Mouse (Mus musculus): ENCODE measurements at regions not wholly inside any gene's neighbourhood (a gene's known extent, or its start where the extent isn't known, plus 50 kb on each side); places are given as distances from the start of the nearest gene placed in this dataset.

DNA sequence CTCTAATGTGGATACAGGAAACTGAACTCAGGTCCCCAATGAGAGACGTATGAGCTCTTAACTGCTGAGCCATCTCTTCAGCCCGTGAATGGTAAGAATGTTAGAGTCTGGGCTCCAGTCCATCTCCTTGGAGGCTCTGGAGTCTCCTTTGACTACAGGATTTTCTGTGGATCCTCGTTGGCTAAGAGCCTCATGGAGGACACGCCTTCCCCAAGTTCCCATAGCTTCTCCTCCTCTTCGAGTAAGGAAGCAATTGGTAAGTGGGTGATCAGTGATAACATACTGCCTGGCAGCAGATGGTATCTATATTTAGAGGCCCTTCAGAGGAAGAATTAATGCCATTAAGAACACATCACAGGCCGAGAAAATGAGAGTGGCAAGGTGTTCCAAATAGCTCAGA lies 164.5 kb upstream of the Castor2 start:
- TF ChIP-seq ETS1 (conservative IDR thresholded peaks at IDR 0.05; ENCODE audit: low read depth, low read length) (no peak), POLR2A (IDR thresholded peaks at IDR 0.05; ENCODE audit: low read depth, low read length) (no peak), EP300 (IDR thresholded peaks at IDR 0.05; ENCODE audit: low read length) (no peak), CTCF (conservative IDR thresholded peaks at IDR 0.05 in 1 of 2, IDR thresholded peaks at IDR 0.05 in 1 of 2; ENCODE audit: low read depth in 2 of 2, low read length in 2 of 2) (no peak), MAFK (IDR thresholded peaks at IDR 0.05; ENCODE audit: insufficient replicate concordance, low read length) (no peak), CHD1 (IDR thresholded peaks at IDR 0.05; ENCODE audit: low read depth, low read length) (no peak), SIN3A (IDR thresholded peaks at IDR 0.05; ENCODE audit: low read length) (no peak), ZNF384 (IDR thresholded peaks at IDR 0.05; ENCODE audit: low read depth, low read length) (no peak), UBTF (IDR thresholded peaks at IDR 0.05; ENCODE audit: low read depth, low read length) (no peak), KAT2A (IDR thresholded peaks at IDR 0.05; ENCODE audit: insufficient replicate concordance, low read length) (no peak), TCF12 (IDR thresholded peaks at IDR 0.05; ENCODE audit: low read depth, low read length) (no peak)

All from CH12.LX (cell line).